Mouse (Mus musculus): ENCODE measurements at regions not wholly inside any gene's neighbourhood (a gene's known extent, or its start where the extent isn't known, plus 50 kb on each side); places are given as distances from the start of the nearest gene placed in this dataset.

DNA sequence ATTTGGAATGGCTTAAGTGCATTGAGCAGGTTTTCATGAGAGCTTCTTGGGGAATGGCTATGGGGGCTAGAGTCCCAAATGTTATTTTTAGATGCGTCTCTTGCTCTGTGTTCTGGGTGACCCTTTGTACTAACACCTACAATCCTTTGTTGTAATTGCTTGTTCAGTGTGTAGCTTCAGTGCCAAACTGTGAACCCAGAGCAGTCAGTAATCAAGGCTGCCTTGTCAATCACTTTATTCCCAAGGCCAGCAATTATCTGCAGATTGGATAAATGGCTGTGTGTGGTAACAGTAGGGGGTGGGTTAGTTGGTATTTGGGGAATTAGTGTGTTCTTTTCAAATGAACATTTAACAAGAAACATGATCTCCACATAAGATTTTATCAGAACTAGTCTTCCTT, 390.4 kb downstream of the Poteg start:
- DNase-seq (ENCODE audit: low spot score in 2 of 2): no peak

DNA sequence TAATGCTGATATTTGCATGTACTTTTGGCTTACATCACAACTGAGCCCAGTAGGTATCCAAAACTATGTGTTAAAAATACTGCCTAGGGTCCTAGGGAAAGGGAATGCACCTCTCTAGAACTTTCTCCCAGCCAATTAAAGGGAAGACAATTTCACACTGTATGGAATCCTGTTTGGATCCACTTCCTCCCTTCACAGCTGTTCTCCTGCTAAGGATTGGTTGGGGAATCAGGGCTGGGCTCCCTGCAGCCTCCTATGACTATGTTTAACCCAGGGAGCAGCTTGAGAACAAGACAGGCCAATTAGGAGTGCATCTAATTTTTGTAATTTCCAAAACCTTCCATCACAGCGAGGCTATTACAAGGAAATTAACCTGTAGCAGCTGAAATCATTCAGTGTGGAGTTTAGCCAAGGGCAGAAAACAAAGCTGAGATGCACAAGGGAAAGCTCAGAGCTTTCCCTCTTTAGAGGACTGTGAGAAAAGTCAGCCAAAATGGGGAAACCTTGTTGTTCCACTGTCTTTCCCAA, 419.1 kb downstream of the Poteg start:
- no peak for DNase-seq (ENCODE audit: low spot score in 2 of 2)

DNA sequence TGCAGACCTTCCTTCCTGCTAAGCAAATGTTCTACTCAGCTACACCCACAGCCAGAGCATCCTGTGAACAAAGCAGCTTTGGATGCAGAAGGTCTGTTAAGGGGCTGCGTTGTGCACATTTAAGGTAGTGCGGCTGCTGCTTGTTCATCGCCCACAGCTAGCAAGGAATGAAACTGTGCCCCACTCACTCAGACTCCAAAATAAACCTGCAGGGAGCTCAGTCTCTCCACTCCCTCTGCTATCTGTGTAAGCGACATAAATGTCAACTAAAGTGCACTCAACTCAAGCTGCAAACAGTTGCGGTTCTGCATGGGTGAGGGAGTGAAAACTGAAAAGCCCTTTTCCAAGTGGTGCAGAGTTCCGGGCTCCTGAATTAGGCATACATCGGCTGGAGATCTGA, 421.1 kb downstream of the Poteg start:
- DNase-seq (ENCODE audit: low spot score in 2 of 2): peak; percentile 73 to 81

DNA sequence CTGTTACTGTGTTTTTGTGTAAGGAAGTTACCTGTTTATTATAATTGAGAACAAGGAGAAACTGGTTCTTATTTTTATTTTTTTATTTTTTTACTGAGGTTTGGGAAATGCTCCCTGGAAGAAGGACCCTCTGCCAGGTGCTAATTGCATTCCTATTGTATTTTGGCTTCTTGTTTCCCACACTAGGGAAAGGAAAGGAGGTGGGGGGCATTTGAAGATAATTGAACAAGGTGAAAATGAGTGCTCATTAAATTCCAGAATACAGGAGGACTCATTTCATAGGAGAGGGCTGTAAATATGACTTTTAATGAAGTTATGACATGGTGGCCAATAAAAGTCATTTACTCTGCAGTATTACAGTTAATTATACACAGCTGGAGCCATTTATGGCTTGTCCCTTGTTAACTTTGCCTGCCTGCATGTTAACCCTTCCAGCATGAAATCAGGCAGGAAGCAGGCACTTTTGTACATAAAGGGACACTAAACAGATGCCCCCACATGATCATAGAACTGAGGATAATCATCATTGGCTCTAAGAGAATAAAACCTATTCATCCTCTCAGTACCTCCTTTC, 430.3 kb downstream of the Poteg start:
- DNase-seq (ENCODE audit: low spot score in 2 of 2): no peak

DNA sequence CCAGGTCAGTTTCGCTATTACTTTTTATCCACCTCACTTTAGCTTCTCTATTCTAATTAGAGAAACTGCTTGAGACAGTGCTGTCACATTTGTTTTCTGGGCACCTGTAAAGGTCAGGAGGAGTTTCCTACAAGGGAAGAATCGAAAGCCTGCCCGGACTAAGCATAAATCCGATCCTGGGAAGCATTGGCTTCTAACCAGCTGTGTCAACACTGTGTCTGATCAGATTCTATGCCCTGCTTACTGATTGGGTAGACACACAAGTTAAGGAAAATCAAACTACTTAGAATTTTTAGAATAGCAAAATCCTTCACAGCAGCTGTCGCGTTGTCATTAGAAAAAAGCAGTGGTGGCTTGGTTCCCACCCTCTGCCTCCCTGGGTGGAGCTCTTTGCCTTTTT, 441.8 kb downstream of the Poteg start:
- DNase-seq (ENCODE audit: low spot score in 2 of 2): no peak

DNA sequence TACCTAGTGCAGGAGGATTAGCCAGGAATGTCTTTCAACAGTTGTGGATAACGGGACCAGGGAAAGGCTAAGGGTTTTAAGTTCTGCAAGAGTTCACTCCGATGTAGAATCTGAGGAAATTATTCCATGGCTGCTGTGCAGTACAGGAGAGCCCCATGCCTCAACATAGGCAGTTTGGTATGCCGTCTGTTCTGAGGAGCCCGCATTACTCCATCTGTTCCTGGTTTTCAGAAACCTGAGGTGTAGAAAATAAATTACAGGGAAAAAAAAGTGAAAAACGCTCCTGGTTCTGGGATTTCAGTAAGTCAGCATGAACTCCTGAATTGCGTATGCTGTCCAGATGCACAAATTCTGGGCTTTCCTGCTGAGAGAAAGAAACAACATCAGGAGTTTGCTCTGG, 446.9 kb downstream of the Poteg start:
- DNase-seq (ENCODE audit: low spot score in 2 of 2): peak in 1 of 2 experiments; percentile 34

DNA sequence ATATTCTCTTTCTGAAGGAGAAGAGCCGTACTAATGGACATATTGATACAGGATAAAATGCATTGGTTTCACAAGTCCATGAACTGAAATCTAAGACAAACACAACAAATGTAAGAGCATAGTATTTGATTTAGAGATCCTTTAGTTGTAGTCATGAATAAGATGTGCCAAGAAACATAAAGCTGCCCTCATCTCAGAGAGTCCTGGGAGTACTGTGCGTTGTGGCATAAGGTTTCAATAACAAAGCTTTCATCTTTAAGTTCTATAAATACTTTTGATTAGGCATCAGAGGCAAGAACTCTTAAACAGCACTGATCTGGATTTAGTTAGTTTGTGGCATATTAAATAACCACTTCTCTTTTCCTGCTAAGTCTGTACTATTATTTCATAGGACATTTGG, 452.6 kb downstream of the Poteg start:
- no peak for DNase-seq (ENCODE audit: low spot score in 2 of 2)

DNA sequence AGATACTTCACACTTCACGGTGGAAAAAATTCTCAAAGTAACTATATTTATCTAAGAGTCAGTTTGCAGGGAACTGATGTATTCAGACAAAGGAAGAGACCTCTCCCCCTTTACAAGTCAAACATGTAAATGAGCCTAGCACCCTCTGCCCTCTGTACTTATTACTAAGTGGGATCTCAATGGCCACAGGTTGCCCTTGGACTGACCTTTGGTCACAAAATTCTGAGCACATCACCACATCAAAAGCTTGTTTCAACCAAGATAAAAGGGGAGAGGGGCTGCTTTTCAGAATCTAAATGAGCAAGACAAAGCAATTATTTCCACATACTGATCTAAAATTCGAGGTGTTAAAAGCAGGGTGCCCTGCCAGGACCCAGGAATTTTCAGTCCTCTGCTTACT, 456.3 kb downstream of the Poteg start:
- DNase-seq (ENCODE audit: low spot score in 2 of 2): no peak

DNA sequence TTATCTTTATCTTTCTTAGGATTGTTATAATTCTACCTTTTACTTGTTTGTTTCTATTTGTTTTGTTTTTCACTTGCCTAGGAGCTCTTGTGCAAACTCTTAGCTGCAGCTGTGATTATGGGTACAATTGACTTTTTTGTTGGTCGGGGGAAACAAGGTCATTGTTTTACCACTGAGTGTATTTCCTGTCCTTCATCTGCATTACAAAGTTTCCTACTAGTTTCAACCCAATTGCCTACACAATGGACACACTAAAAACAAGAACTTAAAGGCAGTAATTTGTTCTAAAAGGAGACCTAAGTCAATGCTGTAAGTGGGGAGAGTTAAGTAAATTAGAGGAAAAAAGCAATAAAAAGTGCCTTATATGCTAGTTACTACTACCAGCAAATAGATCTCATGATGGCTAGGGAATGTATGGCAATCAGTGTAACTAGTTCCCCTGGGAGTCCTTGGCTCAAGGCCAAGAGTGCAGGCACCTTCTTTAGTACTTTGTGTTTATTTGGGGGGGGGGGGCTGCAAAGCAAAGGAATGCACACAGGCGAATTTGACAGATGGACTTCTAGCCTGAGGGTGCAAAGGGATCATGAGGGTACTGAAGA, 462.0 kb downstream of the Poteg start:
- no peak for DNase-seq (ENCODE audit: low spot score in 2 of 2)

DNA sequence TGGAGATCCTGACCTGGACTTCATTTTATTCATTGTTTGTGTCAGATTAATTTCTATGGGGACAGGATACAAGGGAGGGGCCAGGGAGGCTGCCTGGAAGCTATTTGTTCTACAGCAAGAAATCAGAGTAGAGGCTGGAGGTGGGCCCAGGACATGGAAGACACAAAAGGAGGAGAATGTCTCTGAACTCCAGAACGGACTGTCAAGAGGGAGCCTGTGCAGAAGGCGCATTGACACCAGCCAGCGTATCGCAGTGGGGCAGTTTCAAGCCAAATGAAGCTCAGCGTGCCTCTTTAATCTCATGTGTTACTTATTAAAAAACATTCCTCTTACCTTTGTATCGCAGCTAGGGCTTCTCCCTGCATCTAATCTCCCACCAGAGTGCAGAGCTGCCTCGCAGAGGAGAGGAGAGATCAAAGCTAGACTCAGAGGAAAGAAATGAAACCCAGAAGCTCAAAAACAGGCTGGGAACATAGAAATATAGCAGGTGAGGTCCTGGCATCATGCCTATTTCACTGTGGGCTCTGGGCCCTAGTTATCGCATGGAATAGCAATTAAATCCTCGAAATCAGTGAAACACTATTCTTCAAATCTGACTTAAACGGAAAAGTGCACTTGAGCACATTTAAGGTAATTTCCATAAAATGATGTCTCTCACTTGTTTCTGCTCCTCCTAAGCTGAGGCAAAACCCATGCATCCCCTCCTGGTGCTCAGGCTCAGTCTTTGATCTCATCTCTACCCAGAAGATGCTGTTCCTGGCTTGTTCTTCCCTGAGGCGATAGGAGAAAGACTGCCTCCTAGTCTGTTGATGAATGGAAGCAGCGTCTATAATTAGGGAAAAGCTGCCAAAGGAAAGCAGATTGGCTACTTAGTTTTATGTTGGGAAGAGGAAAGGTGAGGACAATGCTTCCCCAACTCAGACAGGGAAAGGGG, 491.4 kb downstream of the Poteg start:
- DNase-seq (ENCODE audit: low spot score in 2 of 2): no peak

DNA sequence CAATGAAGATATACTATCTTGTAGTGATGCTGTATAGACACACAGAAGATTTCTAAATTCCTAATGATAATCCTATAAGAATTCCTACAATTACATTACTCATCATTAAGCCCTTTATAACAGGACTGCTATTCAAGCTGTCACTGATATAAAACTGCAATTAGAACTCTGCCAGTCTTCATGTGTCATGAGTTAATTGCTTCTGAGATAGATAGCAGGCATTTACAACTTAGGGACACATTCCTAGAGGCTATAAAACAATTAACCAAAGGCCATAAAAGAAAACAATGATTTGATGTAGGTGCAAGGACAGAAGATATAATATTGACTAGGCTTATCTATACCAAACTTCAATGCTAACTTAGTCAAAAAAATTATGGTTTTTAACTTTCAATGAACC, 507.5 kb downstream of the Poteg start:
- no peak for DNase-seq (ENCODE audit: low spot score in 2 of 2)

DNA sequence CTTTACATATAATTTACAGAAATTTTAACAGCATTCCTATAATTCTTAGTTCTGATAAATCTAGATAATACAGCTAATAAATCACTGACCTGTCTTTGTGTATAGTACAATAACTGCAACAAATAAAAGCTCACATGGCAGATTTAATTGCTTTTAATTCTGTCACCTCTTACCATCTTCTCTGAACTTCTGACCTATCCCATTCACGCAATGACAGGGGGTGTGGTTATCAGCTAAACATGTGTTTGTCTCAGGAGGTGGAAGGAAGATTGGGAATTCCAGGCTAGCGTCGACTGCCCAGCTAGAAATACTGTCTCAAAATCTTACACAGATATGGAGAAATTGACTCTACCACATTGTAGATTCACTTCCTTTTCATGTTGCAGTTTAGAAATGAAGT, 533.5 kb downstream of the Poteg start:
- no peak for DNase-seq (ENCODE audit: low spot score in 2 of 2)

DNA sequence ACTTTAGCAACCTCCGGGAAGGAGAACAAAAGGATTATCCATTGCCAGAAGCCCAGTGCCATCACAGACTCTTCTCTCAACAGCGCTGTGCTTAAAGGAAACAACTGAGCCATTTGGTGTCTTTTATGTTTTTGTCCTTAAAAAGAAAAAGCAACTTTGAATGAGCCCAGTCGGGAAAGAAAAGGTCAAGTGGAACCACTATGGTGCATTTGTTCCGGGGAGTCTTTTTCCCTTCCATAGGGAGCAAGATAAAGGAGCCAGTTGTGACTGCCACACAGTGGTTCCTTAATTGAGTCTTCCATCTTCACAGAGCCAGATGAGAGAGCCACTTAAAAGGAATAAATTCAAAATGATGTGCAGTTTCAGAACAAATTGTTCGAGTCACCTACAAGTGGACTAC, 534.3 kb downstream of the Poteg start:
- DNase-seq (ENCODE audit: low spot score in 2 of 2): no peak

DNA sequence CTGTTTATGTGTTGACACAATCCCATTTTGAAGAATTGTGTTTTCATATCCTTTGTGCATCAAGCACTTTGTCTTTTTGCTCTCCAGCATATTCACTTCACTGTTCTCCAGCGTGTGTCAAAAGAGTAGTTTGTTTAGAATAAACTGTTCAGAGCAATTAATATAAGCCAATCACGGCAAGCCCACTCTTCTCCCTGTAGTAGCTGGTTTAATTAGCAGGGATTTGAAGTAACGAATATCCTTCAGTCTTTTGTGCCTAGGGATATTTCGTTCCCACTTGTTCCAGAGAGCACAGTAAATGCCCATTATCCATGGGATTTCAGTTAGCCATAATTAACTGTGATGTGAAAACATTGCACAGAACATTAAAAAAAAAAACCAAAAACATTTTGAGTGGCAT, 565.4 kb downstream of the Poteg start:
- DNase-seq (ENCODE audit: low spot score in 2 of 2): no peak
